Mouse (Mus musculus): Measurements from ENCODE around the gene Cbl.

DNA sequence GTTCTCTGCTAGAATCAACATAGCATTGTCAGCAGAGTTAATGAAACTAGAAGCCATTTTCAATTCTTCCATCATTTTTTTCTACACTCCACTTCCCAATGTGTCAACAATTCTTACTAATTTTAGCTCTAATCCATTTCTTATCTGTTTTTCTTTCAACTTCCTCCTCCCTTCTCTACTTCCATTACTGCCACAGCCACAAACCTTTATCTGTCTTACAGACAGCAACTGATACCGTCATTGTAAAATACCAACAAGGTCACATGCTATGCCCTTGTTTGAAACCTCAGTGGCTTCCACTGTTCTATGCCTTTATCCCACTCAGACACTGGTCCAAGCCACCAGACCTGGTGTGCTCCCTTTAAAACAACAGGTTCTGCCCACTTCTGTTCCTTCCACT is 39.8 kb downstream of the Cbl start:
- TF ChIP-seq CTCF (IDR thresholded peaks at IDR 0.05; ENCODE audit: low read depth, low read length) (no peak), GATA1 (IDR thresholded peaks at IDR 0.05; ENCODE audit: borderline replicate concordance, low read length) (no peak)
